Mouse (Mus musculus) c-Kit-positive CD71-positive TER-119-positive erythroid progenitor cells, embryonic 14.5 days (primary cell): Measurements from ENCODE around the gene Unc13a.
"Not testable (repeated sequence)": the region's sequence is repeated elsewhere in the genome, so short reads cannot be mapped to it uniquely, and the experiment has no call there.

Experiments
- DNase-seq: peaks from one replicate; pipeline ENCODE4 v3.0.0-alpha.2; 2013; ENCODE audit warnings: low spot score

Unc13a gene

DNA sequence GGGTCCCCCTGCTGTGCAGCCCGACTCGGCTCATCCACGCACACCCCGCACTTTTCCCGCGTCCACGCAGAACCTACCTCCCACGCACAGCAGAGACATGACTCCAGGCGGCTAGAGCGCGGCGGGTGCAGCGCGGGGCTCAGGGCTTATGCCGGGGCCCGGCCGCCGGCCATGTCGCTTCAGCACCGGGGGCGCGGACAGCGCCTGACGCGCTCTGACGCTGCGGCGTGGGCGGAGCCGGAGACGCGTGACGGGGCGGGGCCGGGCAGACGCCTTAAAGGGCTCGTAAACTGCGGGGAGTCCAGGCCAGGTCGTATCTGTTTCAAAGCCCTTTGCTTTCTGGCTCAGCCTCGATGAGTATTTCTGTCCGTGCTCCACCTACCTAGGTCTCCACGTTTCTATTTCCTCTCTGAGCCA is at the start of gene Unc13a:
Unc13a (minus strand) TSS at position 209 of the 417 bp plus-strand sequence.
- peak; percentile 79 for DNase-seq

DNA sequence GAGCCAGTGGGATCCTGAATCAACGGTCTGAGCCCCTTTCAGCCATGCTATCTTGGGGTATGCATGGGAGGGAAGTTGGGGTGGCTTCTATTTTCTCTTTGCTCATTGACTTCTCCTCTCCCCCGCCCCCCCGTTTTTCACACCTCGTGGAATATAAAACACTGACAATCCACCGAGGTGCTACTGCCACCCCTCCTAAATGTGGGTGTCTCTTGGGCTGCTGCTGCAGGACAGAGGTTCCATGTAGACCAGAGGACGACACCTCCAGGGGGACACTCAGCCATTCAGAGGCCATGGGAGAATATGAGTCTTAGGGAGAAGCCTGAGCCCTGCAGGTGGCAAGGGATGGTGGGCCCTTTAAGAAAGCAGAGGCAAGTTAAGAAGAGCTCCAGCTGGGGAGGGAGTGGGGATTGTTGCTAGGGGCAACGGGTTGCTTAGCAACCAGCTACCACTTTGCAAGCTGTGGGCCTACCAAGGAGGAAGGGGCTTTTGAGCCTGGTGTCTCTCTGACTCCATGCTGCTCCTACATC is 48.4 kb upstream of the Unc13a start:
- no peak for DNase-seq

GRCm38 (mm10) chr8:71719218-71719617 is 47.7 kb upstream of the Unc13a start:
- no peak for DNase-seq

- no peak for DNase-seq
Measured at GRCm38 (mm10) chr8:71718252-71718651, 46.7 kb upstream of the Unc13a start.

DNA sequence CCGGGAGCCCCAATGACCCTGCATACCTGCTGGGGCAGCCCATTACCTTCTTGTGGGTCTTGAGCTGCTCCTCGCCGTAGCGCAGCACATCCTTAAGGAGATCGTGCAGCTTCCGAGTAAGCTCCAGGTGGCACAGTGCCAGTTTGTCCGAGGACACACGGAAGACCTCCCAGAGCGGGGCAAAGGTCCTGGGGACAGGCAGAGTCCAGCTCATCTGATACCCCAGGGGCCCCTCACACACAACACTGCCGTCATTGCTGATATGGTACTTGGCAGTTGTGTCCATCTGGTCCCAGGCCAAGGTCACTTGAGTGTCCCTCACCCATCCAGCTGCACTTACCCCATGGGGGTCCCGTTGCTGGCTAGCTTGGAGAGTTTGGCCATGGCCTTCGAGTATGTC is 45.5 kb upstream of the Unc13a start:
- no peak for DNase-seq

- no peak for DNase-seq
Measured at GRCm38 (mm10) chr8:71716561-71717053, 45.0 kb upstream of the Unc13a start.

GRCm38 (mm10) chr8:71715531-71715930 is 44.0 kb upstream of the Unc13a start:
- no peak for DNase-seq

- DNase-seq: no peak
Measured at GRCm38 (mm10) chr8:71711574-71711973, 40.0 kb upstream of the Unc13a start.

DNA sequence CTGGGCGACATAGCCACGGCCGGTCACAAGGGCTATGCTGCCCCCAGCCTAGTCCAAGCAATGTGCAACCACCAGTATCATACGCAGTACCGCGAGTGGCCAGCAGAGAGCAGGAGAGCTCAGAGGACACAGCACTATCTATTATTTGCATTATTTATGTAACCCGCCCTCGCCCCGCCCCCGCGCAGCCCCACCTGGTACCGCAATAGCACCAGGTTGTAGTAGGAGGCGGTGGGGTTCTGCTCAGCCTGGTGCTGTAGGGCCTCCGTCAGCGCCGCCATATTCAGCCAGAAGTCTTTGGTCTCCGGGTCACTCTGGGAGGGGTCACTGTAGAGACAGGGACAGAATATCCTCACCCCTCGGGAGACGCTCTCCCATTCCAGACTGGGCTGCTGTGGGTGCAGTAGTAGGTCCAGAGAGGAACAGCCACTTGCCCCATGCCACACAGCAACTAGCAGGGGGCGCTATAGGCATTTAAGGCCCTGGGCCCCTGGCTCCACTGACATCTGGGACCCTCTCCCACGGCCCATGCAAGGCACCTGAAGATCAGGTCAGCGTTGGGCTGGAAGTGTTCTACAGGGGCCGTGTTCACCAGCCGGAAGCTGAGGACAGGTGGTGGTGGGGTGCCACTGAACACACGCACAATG is 38.4 kb upstream of the Unc13a start:
- DNase-seq: peak; percentile 72

- no peak for DNase-seq
Measured at GRCm38 (mm10) chr8:71709134-71709799, 37.7 kb upstream of the Unc13a start.

DNA sequence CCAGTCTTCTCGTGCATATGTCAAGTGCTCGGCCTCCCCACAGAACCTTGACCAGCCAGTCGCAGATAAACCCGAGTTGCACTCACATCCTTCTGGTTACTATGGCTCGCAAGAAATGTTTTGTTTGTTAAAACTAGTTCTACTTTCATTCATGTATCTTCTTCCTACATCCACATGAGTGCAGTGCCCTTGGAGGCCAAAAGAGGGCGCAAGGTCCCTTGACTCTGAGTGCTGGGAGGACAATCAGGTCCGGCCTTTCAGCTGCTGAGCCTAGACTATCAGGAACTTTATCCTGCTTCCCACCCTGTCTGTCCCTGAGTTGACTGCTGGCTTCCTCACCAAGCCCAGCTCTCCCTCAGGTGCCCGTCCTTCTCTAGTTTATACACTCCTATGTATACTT is 36.3 kb upstream of the Unc13a start:
- DNase-seq: peak; percentile 69

- not testable (repeated sequence) for DNase-seq
Measured at GRCm38 (mm10) chr8:71703400-71703799, 31.8 kb upstream of the Unc13a start.

GRCm38 (mm10) chr8:71702923-71703322 is 31.4 kb upstream of the Unc13a start:
- DNase-seq: peak; percentile 81

DNA sequence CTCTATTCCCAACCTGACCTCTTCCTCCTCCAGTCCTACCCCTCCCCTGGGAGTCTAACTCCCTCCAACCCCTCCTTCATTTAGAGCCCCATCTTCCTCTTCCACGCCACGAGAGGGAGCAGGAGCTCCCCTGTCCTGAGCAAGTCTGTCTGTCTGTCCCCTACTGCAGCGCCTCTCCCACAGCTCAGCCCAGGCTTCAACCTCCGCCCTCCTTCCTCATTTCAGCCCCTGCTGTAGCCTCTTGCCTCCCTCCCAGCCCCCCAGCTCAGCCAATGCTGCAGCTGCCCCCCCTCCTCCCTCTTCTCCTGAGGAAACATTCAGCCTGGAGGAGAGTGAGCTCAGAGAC is 30.5 kb upstream of the Unc13a start:
- no peak for DNase-seq

GRCm38 (mm10) chr8:71701414-71702086 is 30.0 kb upstream of the Unc13a start, which contains the start of gene B3gnt3:
B3gnt3 (minus strand) TSS chr8:71701789.
- DNase-seq: no peak

GRCm38 (mm10) chr8:71700493-71701269 is 29.1 kb upstream of the Unc13a start:
- no peak for DNase-seq

GRCm38 (mm10) chr8:71695456-71695855 is 23.9 kb upstream of the Unc13a start:
- DNase-seq: not testable (repeated sequence)

DNA sequence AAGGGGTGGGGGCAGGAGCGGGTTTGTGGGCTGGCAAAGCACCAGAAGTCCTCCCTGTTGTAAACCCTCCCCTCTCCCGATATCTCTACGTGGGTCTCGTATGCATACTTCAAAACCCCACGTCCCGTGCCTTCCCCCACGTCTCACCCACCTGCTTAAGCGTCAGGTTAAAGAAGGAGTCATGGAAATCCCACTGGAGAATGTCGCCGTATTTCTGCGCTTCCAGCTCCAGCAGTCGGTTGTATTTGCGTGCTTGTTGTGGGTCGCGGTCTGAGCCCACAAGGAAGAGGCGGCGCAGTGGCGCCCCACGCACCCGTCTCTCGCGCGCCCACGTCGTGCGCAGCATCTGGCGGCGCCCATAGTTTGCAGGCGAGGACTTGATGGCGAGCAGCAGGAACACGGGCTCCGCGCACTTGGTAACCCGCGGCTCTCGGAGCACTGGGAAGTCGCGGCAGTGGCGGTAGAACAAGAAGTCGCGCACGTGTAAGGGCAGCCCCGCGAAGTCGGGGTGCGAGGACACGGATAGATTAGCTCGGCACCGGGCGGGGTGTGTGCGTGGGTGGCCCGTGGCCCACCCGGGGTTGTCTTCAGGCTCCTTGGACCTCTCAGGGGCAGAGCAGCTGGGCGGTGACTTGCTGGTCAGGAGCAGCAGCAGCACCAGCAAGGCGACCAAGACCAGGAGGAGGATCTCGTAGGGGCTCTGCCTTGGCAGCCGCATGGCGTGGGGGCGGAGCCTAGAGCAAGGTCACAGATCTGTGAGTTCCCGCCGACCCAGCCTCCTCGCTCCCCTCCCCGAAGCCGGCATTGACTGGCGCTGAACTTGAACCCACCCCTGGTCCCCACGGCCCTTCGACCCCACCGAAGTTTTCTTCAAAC is 21.8 kb upstream of the Unc13a start:
- DNase-seq: no peak

GRCm38 (mm10) chr8:71692509-71692908 is 21.0 kb upstream of the Unc13a start:
- DNase-seq: no peak

GRCm38 (mm10) chr8:71689028-71689427 is 17.5 kb upstream of the Unc13a start, which contains the start of gene Insl3:
Insl3 (plus strand) TSS chr8:71689214.
- DNase-seq: no peak

- DNase-seq: no peak
Measured at GRCm38 (mm10) chr8:71687616-71688015, 16.1 kb upstream of the Unc13a start.
